Mouse (Mus musculus): ENCODE results near the gene Ndufb4. TPM values are rescaled to one million over a fixed set of nuclear protein-coding genes. Genes with fewer than 3 reads are reported as not detected.

Ndufb4 gene
- polyA plus RNA-seq, 1 experiment from 2014 or later, result 32.2 TPM

GRCm38 (mm10) chr16:37637802-37638201, 16.5 kb downstream of the Ndufb4 start:
- H3K27me3 ChIP-seq, result no peaks in the 10 kb centered on the region
- DNase-seq (ENCODE audit: low read depth, low spot score) (no peak), ATAC-seq (no peak)
- no peak for TF ChIP-seq CTCF (IDR thresholded peaks at IDR 0.05)
- in situ Hi-C loops (cut with MboI; ENCODE audit: low pct_unique_long_range_greater_than_20kb), result no loop called here
- ChIA-PET CTCF (interaction anchor here (0.7 kb wide), 1 partner anchor 345 kb away, joined by 3 read pairs; no protein-coding TSS in a partner anchor), POLR2A (no interaction called here)

DNA sequence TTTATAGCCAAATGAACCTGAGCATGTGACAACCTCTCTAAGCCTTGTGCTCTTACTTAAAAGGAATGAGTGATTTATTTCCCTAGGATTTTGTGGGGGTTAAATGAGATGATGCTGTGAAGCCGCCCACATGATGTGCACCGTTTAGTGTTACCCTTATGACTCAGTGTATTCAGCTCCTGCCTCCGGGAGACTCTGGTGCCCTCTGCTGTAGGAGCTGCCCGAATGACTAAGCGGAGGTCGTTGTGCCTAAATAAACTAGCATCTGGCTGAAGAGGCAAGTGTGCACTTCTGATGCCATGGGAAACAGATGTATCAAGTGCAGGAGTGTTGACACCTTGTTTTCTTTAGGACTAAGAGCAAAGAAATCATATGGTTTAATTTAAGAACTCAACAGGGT, 18.1 kb downstream of the Ndufb4 start:
- in situ Hi-C loops (cut with MboI; ENCODE audit: low pct_unique_long_range_greater_than_20kb), result no loop called here
- CTCF ChIA-PET, result interaction anchor here (1.0 to 1.8 kb wide), 3 partner anchors 9 to 48 kb away, joined by 3 to 7 read pairs (median 4); no protein-coding TSS in a partner anchor
- ATAC-seq (peak; percentile 31), DNase-seq (ENCODE audit: low read depth, low spot score) (no peak)
- peak; percentile 70 for TF ChIP-seq CTCF (IDR thresholded peaks at IDR 0.05)
- H3K27me3 ChIP-seq, result no peaks in the 10 kb centered on the region
- POLR2A ChIA-PET, result no interaction called here

DNA sequence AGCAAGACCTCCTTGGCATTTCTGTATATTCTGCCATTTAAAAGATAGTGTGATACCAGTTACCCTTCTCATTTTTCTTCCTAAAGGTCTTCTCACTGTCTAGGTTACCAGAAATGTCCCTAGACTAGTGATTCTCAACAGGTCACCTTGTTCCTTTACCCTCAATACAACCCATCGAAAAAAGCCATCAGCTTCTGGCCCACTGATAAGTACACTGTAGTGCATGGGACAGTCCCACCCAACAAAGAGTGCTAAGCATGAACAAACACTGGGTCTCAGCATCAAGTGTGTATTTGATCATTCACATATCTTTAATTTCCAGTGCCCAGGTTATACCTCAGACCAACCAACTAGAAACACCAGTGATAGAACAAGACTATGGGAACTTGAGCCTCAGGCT, 19.2 kb downstream of the Ndufb4 start:
- ChIA-PET CTCF (interaction anchor here (1.0 to 1.8 kb wide), 3 partner anchors 8 to 47 kb away, joined by 3 to 7 read pairs (median 4); no protein-coding TSS in a partner anchor), POLR2A (no interaction called here)
- no peak for ATAC-seq
- TF ChIP-seq CTCF (IDR thresholded peaks at IDR 0.05), result no peak
- in situ Hi-C loops (cut with MboI; ENCODE audit: low pct_unique_long_range_greater_than_20kb), result no loop called here
- DNase-seq (ENCODE audit: low read depth, low spot score), result no peak
- H3K27me3 ChIP-seq, result no peaks in the 10 kb centered on the region

DNA sequence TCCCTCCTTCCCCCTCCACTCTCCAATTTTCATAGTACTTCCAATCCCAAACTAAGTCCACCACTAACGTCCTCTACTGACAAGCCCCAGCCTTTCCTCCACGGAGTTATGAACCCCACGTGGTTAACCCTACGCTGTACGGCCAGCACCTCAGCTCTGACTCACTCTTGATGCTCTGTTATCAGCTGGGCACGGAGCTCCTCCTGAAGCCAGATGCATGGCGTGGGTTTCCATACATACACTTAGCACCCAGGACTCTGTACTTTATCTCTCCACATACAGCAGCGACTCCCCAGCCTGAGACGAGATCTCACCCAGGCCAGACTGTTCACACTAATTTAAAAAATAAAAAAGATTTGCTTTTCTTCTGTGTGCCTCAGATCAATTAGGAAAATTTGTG, 19.7 kb downstream of the Ndufb4 start:
- ChIA-PET POLR2A (no interaction called here), CTCF (interaction anchor here (1.1 to 1.8 kb wide), 2 partner anchors 15 to 48 kb away, joined by 4 to 7 read pairs; no protein-coding TSS in a partner anchor)
- no peak for ATAC-seq
- no peaks in the 10 kb centered on the region for H3K27me3 ChIP-seq
- in situ Hi-C loops (cut with MboI; ENCODE audit: low pct_unique_long_range_greater_than_20kb), result no loop called here
- DNase-seq (ENCODE audit: low read depth, low spot score), result no peak
- TF ChIP-seq CTCF (IDR thresholded peaks at IDR 0.05), result no peak

- DNase-seq (ENCODE audit: low read depth, low spot score) (no peak), ATAC-seq (no peak)
- H3K27me3 ChIP-seq, result no peaks in the 10 kb centered on the region
- no peak for TF ChIP-seq CTCF (IDR thresholded peaks at IDR 0.05)
- POLR2A ChIA-PET, result no interaction called here
- in situ Hi-C loops (cut with MboI; ENCODE audit: low pct_unique_long_range_greater_than_20kb), result no loop called here
- CTCF ChIA-PET, result interaction anchor here (2.6 kb wide), 1 partner anchor 11 kb away, joined by 8 read pairs; no protein-coding TSS in a partner anchor
Observed at GRCm38 (mm10) chr16:37629011-37629410, 25.2 kb downstream of the Ndufb4 start.

GRCm38 (mm10) chr16:37628336-37628735, 25.9 kb downstream of the Ndufb4 start:
- H3K27me3 ChIP-seq, result no peaks in the 10 kb centered on the region
- in situ Hi-C loops (cut with MboI; ENCODE audit: low pct_unique_long_range_greater_than_20kb), result no loop called here
- ChIA-PET CTCF (interaction anchor here (2.6 kb wide), 1 partner anchor 10 kb away, joined by 8 read pairs; no protein-coding TSS in a partner anchor), POLR2A (no interaction called here)
- ATAC-seq (no peak), DNase-seq (ENCODE audit: low read depth, low spot score) (no peak)
- no peak for TF ChIP-seq CTCF (IDR thresholded peaks at IDR 0.05)

GRCm38 (mm10) chr16:37626388-37626949, 27.8 kb downstream of the Ndufb4 start:
- DNase-seq (ENCODE audit: low read depth, low spot score) (no peak), ATAC-seq (no peak)
- in situ Hi-C loops (cut with MboI; ENCODE audit: low pct_unique_long_range_greater_than_20kb), result no loop called here
- CTCF ChIA-PET, result no interaction called here
- no peak for TF ChIP-seq CTCF (IDR thresholded peaks at IDR 0.05)
- H3K27me3 ChIP-seq, result no peaks in the 10 kb centered on the region
- POLR2A ChIA-PET, result no interaction called here

DNA sequence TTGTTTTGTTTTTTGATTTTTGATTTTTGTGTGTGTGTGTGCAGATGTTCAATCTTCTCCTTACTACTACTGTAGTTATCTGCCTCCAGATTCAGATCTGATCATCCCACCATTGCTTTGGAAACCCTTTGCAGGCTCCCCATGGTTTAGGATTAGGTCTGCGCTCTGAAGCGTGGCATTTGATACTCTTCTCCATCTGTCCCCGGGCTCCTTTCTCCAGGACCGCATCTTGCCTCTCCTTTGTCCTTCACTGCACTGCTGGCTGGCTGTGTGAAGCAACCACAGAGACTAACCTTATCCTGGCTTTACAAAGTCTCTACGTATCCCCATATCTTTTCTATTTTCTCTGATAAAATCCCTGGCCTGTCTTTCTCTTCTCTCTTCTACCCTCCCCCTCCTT, 31.3 kb downstream of the Ndufb4 start:
- ATAC-seq, result no peak
- TF ChIP-seq CTCF (IDR thresholded peaks at IDR 0.05), result no peak
- H3K27me3 ChIP-seq, result no peaks in the 10 kb centered on the region
- in situ Hi-C loops (cut with MboI; ENCODE audit: low pct_unique_long_range_greater_than_20kb), result no loop called here
- CTCF ChIA-PET, result no interaction called here
- POLR2A ChIA-PET, result no interaction called here
- no peak for DNase-seq (ENCODE audit: low read depth, low spot score)

GRCm38 (mm10) chr16:37622403-37622802, 31.9 kb downstream of the Ndufb4 start:
- TF ChIP-seq CTCF (IDR thresholded peaks at IDR 0.05), result no peak
- H3K27me3 ChIP-seq, result no peaks in the 10 kb centered on the region
- in situ Hi-C loops (cut with MboI; ENCODE audit: low pct_unique_long_range_greater_than_20kb), result no loop called here
- ATAC-seq (no peak), DNase-seq (ENCODE audit: low read depth, low spot score) (no peak)
- ChIA-PET POLR2A (no interaction called here), CTCF (no interaction called here)

- H3K27me3 ChIP-seq, result no peaks in the 10 kb centered on the region
- TF ChIP-seq CTCF (IDR thresholded peaks at IDR 0.05), result no peak
- ATAC-seq (no peak), DNase-seq (ENCODE audit: low read depth, low spot score) (no peak)
- in situ Hi-C loops (cut with MboI; ENCODE audit: low pct_unique_long_range_greater_than_20kb), result no loop called here
- CTCF ChIA-PET, result interaction anchor here (0.8 to 2.8 kb wide), 2 partner anchors 12 to 13 kb away, joined by 3 to 8 read pairs; no protein-coding TSS in a partner anchor
- POLR2A ChIA-PET, result no interaction called here
Observed at GRCm38 (mm10) chr16:37617695-37618094, 36.6 kb downstream of the Ndufb4 start.

DNA sequence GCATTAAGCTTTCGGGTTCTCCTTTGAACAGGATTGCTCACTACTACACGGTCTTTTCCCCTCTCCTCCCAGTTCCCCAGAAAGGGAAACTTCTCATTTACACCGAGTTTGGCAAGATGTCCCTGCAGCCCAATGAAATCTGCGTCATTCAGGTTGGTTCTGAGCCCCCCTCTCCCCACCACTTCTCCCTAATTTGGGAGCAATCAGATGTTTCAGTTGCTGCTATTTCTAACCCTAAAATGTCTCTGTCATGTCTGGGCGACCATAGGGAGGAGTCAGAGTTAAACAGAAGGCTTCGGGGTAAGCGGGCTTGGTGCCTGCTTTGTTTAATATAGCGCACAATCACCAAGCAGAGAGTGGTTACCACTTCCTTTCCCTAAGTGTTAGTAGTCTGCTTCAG, 38.1 kb downstream of the Ndufb4 start:
- H3K27me3 ChIP-seq, result no peaks in the 10 kb centered on the region
- in situ Hi-C loops (cut with MboI; ENCODE audit: low pct_unique_long_range_greater_than_20kb), result no loop called here
- no peak for TF ChIP-seq CTCF (IDR thresholded peaks at IDR 0.05)
- ChIA-PET POLR2A (no interaction called here), CTCF (interaction anchor here (1.4 kb wide), 1 partner anchor 17 kb away, joined by 3 read pairs; no protein-coding TSS in a partner anchor)
- no peak for DNase-seq (ENCODE audit: low read depth, low spot score)
- ATAC-seq, result no peak

Measured in Patski (cell line).